Mouse (Mus musculus) E14TG2a.4 (cell line): ENCODE measurements around the gene Tram2.

Experiments
- CTCF ChIP-seq: conservative IDR thresholded peaks from 2 replicates; pipeline ENCODE4 v1.5.1; 2014; ENCODE audit warnings: low read length
- NANOG ChIP-seq: IDR thresholded peaks from 2 replicates; pipeline ENCODE4 v1.6.1; 2014; ENCODE audit warnings: borderline replicate concordance, low read length, mixed read lengths
- POU5F1 ChIP-seq: IDR thresholded peaks from 2 replicates; pipeline ENCODE4 v1.6.1; 2014; ENCODE audit warnings: low read length, borderline replicate concordance

DNA sequence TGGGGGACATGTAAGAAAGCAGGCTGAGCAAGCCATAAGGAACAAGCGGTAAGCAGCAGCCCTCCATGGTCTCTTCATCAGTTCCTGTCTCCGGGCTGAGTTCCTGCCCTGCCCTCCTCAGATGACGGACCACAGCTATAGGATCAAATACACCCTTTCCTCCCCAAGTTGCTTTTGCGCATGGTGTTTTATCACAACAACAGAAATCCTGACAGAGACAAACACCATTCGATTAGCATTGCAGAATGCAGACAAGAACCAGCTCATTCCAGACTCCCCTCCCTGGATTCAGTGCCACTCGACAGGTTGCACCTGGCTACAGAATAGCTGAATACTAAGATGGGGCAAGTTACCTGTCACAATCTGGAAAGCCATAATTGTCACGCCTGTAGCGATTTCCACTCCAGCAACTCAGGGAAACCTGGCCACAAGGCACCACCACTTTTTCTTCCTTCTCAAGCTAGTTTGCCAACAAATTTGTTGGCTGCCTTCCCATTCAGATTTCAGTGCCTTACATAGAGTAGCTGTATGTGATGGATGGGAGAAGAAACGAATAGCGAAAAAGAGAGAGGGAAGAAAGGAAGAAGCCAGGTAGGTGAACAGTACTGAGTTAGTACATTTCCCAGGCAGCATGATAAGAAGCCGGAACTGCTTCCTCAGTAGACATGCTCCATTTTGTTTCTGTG lies 11.3 kb downstream of the Tram2 start:
- no peak for TF ChIP-seq CTCF
- TF ChIP-seq POU5F1, result no peak
- TF ChIP-seq NANOG, result no peak
